Mouse (Mus musculus) neural tube, embryonic 13.5 days (tissue): ENCODE measurements around the gene AL732309.1. TPM values are rescaled to one million over a fixed set of nuclear protein-coding genes. Genes with fewer than 3 reads are reported as not detected.

Source experiments
- ATAC-seq: fragments of 200-750 bp; cut with Nextera tagmentation; 2 replicates; pipeline ENCODE4 v1.8.0; 2017; ENCODE audit warnings: low read depth, mild to moderate bottlenecking, moderate TSS enrichment, moderate library complexity
- H3K27ac ChIP-seq: fragments of 300-500 bp; sonication (generic); replicated peaks from 2 replicates; pipeline ENCODE4 v1.5.1; 2015; ENCODE audit warnings: moderate library complexity, mild to moderate bottlenecking, inconsistent platforms
- H3K27me3 ChIP-seq: fragments of 300-500 bp; sonication (generic); 2 replicates; pipeline ENCODE4 v1.6.1; 2015; ENCODE audit warnings: mild to moderate bottlenecking, inconsistent platforms
- H3K36me3 ChIP-seq: fragments of 300-500 bp; sonication (generic); 2 replicates; pipeline ENCODE4 v1.6.1; 2015; ENCODE audit warnings: mild to moderate bottlenecking, inconsistent platforms
- H3K4me1 ChIP-seq: fragments of 300-500 bp; sonication (generic); replicated peaks from 2 replicates; pipeline ENCODE4 v1.6.1; 2015; ENCODE audit warnings: inconsistent platforms
- H3K4me2 ChIP-seq: fragments of 300-500 bp; sonication (generic); 2 replicates; pipeline ENCODE4 v1.6.1; 2015; ENCODE audit warnings: inconsistent platforms, mild to moderate bottlenecking, moderate library complexity
- H3K4me3 ChIP-seq: fragments of 300-500 bp; sonication (generic); 2 replicates; pipeline ENCODE4 v1.5.1; 2015; ENCODE audit warnings: mild to moderate bottlenecking, inconsistent platforms
- H3K9ac ChIP-seq: fragments of 300-500 bp; sonication (generic); 2 replicates; pipeline ENCODE4 v1.6.1; 2015; ENCODE audit warnings: moderate library complexity, mild to moderate bottlenecking, inconsistent platforms
- H3K9me3 ChIP-seq: fragments of 300-500 bp; sonication (generic); 2 replicates; pipeline ENCODE4 v1.6.1; 2016; ENCODE audit warnings: inconsistent platforms
- WGBS: fragments of 180-500 bp; shearing (Covaris S2); methylation state at CpG from one replicate; pipeline ENCODE4 v1.1.7; 2015; 5-methylcytosine and 5-hydroxymethylcytosine counted together
- polyA plus RNA-seq: library from polyadenylated mRNA; unstranded; fragments of >200 nt; fragmentation: Nextera tagmentation; extraction: Ambion mirVana; gene quantifications from 2 replicates; pipeline ENCODE4 v1.2.1, GENCODE M21; 2015

Gene AL732309.1
- polyA plus RNA-seq, 1 experiment from 2014 or later = 5.3 TPM

- Histone ChIP-seq H3K4me2 (no peak overlapping the region), H3K36me3 (peaks cover 43% of the 10 kb centered on the region), H3K27me3 (peaks cover 44% of the 10 kb centered on the region), H3K27ac (no peak overlapping the region), H3K4me3 (no peak overlapping the region), H3K9ac (no peak overlapping the region), H3K4me1 (peaks cover 33% of the 10 kb centered on the region), H3K9me3 (no peaks in the 10 kb centered on the region)
- WGBS = 59% methylated on average over 7 of the region's 7 CpGs
- ATAC-seq = no peak
These were observed 40.4 kb upstream of the AL732309.1 start for GRCm38 (mm10) chr2:25286837-25287636.

- H3K27ac ChIP-seq = no peak overlapping the region
- H3K36me3 ChIP-seq = peaks cover 48% of the 10 kb centered on the region
- no peak for ATAC-seq
These were observed 39.7 kb upstream of the AL732309.1 start for GRCm38 (mm10) chr2:25286314-25286713.

GRCm38 (mm10) chr2:25285551-25285950, 38.9 kb upstream of the AL732309.1 start:
- no peak overlapping the region for H3K4me2 ChIP-seq
- no peak overlapping the region for H3K9ac ChIP-seq
- 90% methylated on average over 2 of the region's 2 CpGs for WGBS
- no peak overlapping the region for H3K4me3 ChIP-seq
- H3K27me3 ChIP-seq = peaks cover 30% of the 10 kb centered on the region
- no peak overlapping the region for H3K27ac ChIP-seq
- no peak for ATAC-seq
- no peaks in the 10 kb centered on the region for H3K9me3 ChIP-seq
- peaks cover 19% of the 10 kb centered on the region for H3K4me1 ChIP-seq
- H3K36me3 ChIP-seq = peaks cover 55% of the 10 kb centered on the region

More at GRCm38 (mm10) chr2:25286314-25286713, 39.7 kb upstream of the AL732309.1 start:
- Histone ChIP-seq H3K9me3 (no peaks in the 10 kb centered on the region), H3K27me3 (peaks cover 37% of the 10 kb centered on the region), H3K4me2 (no peak overlapping the region), H3K4me1 (peaks cover 27% of the 10 kb centered on the region), H3K9ac (no peak overlapping the region), H3K4me3 (no peak overlapping the region)
- WGBS = 81% methylated on average over 1 of the region's 1 CpGs

- Histone ChIP-seq H3K27me3 (no peaks in the 10 kb centered on the region), H3K27ac (no peak overlapping the region), H3K4me1 (peaks cover 9% of the 10 kb centered on the region), H3K4me2 (no peak overlapping the region), H3K4me3 (no peak overlapping the region), H3K9me3 (no peaks in the 10 kb centered on the region), H3K9ac (no peak overlapping the region), H3K36me3 (peaks cover 97% of the 10 kb centered on the region)
- 63% methylated on average over 13 of the region's 13 CpGs for WGBS
- 0 out of 2 replicates have a peak, but pooled peaks have one; percentile 34 for ATAC-seq
These were observed 32.5 kb upstream of the AL732309.1 start for GRCm38 (mm10) chr2:25278928-25279882.

- Histone ChIP-seq H3K9me3 (no peaks in the 10 kb centered on the region), H3K4me1 (peaks cover 46% of the 10 kb centered on the region), H3K27me3 (no peaks in the 10 kb centered on the region), H3K4me3 (peak overlapping the region; percentile 94), H3K36me3 (peaks cover 82% of the 10 kb centered on the region), H3K4me2 (peak overlapping the region; percentile 94), H3K9ac (peak overlapping the region; percentile 94), H3K27ac (peak overlapping the region; percentile 84; the same call in 1 of the 2 replicates)
- WGBS = 37% methylated on average over 16 of the region's 16 CpGs
- ATAC-seq = no peak
These were observed 26.3 kb upstream of the AL732309.1 start for GRCm38 (mm10) chr2:25273010-25273409.

DNA sequence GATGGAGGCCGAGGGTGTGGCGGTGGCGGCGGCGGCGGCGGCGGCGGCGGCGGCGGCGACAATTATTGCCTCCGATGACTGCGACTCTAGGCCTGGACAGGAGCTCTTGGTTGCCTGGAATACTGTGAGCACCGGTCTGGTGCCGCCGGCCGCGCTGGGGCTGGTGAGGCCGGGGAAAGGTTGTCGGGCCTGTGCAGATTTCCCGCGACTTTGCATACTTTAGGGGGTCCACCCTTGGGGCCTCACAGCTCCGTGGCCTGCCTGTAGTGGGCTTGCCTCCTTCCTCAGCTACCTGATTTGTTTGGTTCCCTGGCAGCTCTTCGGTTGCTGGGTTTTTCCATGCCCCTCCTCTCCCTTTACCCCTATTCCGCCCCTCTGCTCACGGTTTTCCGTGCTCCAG, 25.9 kb upstream of the AL732309.1 start:
- H3K36me3 ChIP-seq = peaks cover 77% of the 10 kb centered on the region
- peak; percentile 77 for ATAC-seq
- H3K4me1 ChIP-seq = peaks cover 51% of the 10 kb centered on the region

DNA sequence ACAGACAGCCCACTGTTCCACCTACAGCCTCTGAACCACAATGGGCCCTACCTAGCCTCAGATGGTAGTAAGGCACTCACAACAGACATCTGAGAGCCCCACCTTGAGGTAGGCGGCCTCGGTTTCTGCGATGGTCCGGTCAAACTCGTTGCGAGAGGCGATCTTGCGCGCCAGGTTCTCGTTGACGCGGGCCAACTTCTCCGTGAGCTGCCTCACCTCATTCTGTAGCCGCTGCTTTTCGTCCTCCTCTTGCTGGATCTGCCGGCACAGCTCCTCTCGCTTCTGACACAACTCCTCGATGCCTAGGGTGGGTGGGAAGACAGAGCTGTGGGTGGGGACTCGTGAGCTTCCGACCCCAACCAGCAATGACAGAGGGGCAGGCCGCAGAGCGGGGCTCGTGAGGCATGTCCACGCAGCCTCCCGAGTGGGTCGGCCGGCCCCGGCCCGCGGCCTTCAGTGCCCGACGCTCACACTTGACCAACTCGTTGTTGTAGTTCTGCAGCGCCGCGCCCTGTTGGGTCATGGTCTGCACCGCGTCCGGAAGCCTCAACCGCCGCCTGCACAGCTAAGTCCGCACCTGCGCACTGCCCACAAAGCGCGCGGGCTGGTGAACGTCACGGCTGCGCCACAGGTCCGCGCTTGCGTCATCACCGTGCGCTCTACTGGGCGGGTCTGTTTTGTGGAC, 25.3 kb upstream of the AL732309.1 start, which contains the start of the genes Ssna1 and Anapc2:
TSS of gene Ssna1 (minus strand) at position 612 of the 685 bp plus-strand sequence.
TSS of gene Anapc2 (plus strand) at position 652 of the 685 bp plus-strand sequence.
- peak; percentile 94 for ATAC-seq
- no peaks in the 10 kb centered on the region for H3K9me3 ChIP-seq
- H3K9ac ChIP-seq = peak within 1 kb of the TSS; percentile 94
- peaks cover 56% of the 10 kb centered on the region for H3K4me1 ChIP-seq
- no peaks in the 10 kb centered on the region for H3K27me3 ChIP-seq
- H3K27ac ChIP-seq = peak within 1 kb of the TSS; percentile 84
- peak within 1 kb of the TSS; percentile 94 for H3K4me2 ChIP-seq
- H3K36me3 ChIP-seq = peaks cover 71% of the 10 kb centered on the region
- WGBS = under 1% methylated on average over 55 of the region's 55 CpGs
- peak within 1 kb of the TSS; percentile 94 for H3K4me3 ChIP-seq

More for the DNA sequence above, 25.9 kb upstream of the AL732309.1 start:
- Histone ChIP-seq H3K4me2 (peak overlapping the region; percentile 94), H3K27ac (peak overlapping the region; percentile 84), H3K9me3 (no peaks in the 10 kb centered on the region), H3K9ac (peak overlapping the region; percentile 94), H3K4me3 (peak overlapping the region; percentile 94), H3K27me3 (no peaks in the 10 kb centered on the region)
- WGBS = 2% methylated on average over 24 of the region's 29 CpGs

- 0 out of 2 replicates have a peak overlapping the region, but pooled peaks have one; percentile 69 for H3K9ac ChIP-seq
These were observed 21.2 kb upstream of the AL732309.1 start for GRCm38 (mm10) chr2:25267746-25268309.

GRCm38 (mm10) chr2:25267241-25267640, 20.6 kb upstream of the AL732309.1 start:
- Histone ChIP-seq H3K9me3 (no peaks in the 10 kb centered on the region), H3K4me2 (peak overlapping the region; percentile 94), H3K4me1 (peaks cover 72% of the 10 kb centered on the region), H3K27me3 (peaks cover 13% of the 10 kb centered on the region), H3K36me3 (peaks cover 34% of the 10 kb centered on the region), H3K9ac (peak overlapping the region; percentile 69), H3K27ac (peak overlapping the region; percentile 83), H3K4me3 (peak overlapping the region; percentile 4; the same call in 1 of the 2 replicates)
- ATAC-seq = no peak

More at GRCm38 (mm10) chr2:25267746-25268309, 21.2 kb upstream of the AL732309.1 start:
- Histone ChIP-seq H3K9me3 (no peaks in the 10 kb centered on the region), H3K27ac (peak overlapping the region; percentile 83), H3K27me3 (peaks cover 13% of the 10 kb centered on the region), H3K36me3 (peaks cover 34% of the 10 kb centered on the region), H3K4me1 (peaks cover 73% of the 10 kb centered on the region), H3K4me3 (no peak overlapping the region), H3K4me2 (peak overlapping the region; percentile 94)
- ATAC-seq = no peak
- WGBS = 79% methylated on average over 4 of the region's 4 CpGs

- Histone ChIP-seq H3K4me2 (peak overlapping the region; percentile 94), H3K9me3 (no peaks in the 10 kb centered on the region), H3K9ac (peak overlapping the region; percentile 69), H3K27me3 (peaks cover 13% of the 10 kb centered on the region), H3K4me3 (peak overlapping the region; percentile 81), H3K27ac (peak overlapping the region; percentile 83), H3K36me3 (peaks cover 34% of the 10 kb centered on the region), H3K4me1 (peaks cover 75% of the 10 kb centered on the region)
- no peak for ATAC-seq
- 26% methylated on average over 2 of the region's 2 CpGs for WGBS
These were observed 20.1 kb upstream of the AL732309.1 start for GRCm38 (mm10) chr2:25266720-25267119.
